Mouse (Mus musculus) bone marrow macrophage, adult 2 months (primary cell): ENCODE data around the gene Prdm10. TPM values are rescaled to one million over a fixed set of nuclear protein-coding genes. Genes with fewer than 3 reads are reported as not detected.

Source experiments
- H3K27ac ChIP-seq: 2 replicates; pipeline ENCODE4 v1.5.1; 2012; ENCODE audit warnings: low read depth, low read length; ENCODE audit not compliant: insufficient read depth
- H3K4me1 ChIP-seq: 2 replicates; pipeline ENCODE4 v1.6.1; 2012; ENCODE audit warnings: low read length; ENCODE audit not compliant: control insufficient read depth, insufficient read depth
- H3K4me3 ChIP-seq: 2 replicates; pipeline ENCODE4 v1.5.1; 2012; ENCODE audit warnings: mild to moderate bottlenecking, low read length, moderate library complexity; ENCODE audit not compliant: insufficient read depth
- CTCF ChIP-seq: IDR thresholded peaks from 2 replicates; pipeline ENCODE4 v1.5.1; 2012; ENCODE audit warnings: low read depth, mild to moderate bottlenecking, low read length, moderate library complexity
- POLR2A ChIP-seq: IDR thresholded peaks from 2 replicates; pipeline ENCODE4 v1.6.1; 2012; ENCODE audit warnings: mild to moderate bottlenecking, low read depth, low read length, borderline replicate concordance
- polyA plus RNA-seq: library from polyadenylated mRNA; stranded (reverse); fragments of >200 nt; gene quantifications from 2 replicates; pipeline ENCODE4 v1.2.4, GENCODE M21; 2012; ENCODE audit not compliant: missing spikeins, insufficient read depth, insufficient read length

The Prdm10 gene
- polyA plus RNA-seq, 1 experiment = 8.3 TPM

DNA sequence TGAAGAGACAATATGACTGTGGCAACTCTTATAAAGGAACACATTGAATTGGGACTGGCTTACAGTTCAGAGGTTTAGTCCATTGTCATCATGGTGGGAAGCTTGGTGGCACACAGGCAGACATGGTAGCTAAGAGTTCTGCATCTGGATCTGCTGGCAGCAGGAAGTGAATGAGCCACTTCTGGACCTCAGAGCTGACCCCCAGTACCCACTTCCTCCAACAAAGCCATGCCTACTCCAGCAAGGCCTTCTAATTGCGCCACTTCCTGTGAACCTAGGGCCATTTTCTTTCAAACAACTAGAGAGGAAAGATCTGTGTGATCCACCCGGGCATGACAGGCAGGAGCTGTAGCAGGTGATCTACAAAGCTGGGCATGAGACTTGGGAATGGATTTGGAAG is 72.4 kb downstream of the Prdm10 start:
- Histone ChIP-seq H3K27ac (peak overlapping the region; percentile 50), H3K4me1 (peaks cover 10% of the 10 kb centered on the region), H3K4me3 (no peak overlapping the region)
- TF ChIP-seq CTCF = no peak
- no peak for TF ChIP-seq POLR2A

DNA sequence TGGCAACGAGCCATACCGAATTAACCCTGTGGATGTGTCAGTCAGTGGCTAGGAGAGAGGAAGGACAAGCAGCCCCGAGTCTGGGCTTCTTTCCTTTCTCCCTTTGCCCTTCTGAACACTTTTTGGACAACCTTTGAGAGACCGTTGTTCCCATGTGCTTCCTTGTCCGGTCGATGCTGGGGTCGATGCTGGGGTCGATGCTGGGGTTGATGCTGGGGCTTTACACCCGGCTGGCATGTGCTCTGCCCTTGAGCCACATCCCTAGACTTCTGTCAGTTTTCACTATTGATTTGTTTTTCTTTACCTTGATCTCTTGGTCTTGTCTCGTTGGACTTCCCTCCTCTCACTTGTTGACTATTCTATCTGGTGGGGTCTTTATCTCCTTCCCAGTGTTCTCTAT is 73.2 kb downstream of the Prdm10 start:
- TF ChIP-seq CTCF (no peak), POLR2A (no peak)
- H3K4me1 ChIP-seq = peaks cover 10% of the 10 kb centered on the region
- H3K4me3 ChIP-seq = no peak overlapping the region
- H3K27ac ChIP-seq = no peak overlapping the region

DNA sequence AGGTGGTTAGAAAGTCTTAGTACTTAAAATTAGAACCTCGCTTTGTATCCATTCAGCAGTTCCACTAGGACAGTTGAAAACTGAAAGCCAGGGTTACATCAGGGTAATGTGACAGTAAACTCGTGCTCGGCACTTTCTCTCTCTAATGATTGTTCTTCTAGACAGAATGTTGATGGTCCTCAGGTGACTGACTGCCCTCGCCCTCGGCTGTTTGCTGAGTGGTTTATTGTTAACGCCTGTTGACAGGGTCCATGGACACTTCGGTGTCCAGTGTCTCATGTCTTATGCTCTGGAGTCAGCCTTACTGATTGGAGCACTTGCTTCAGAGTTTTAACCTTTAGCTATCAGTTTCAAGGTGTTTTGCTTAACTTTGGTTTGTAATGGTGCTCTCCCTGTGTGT is 73.7 kb downstream of the Prdm10 start:
- Histone ChIP-seq H3K27ac (no peak overlapping the region), H3K4me3 (no peak overlapping the region), H3K4me1 (peaks cover 10% of the 10 kb centered on the region)
- TF ChIP-seq CTCF (no peak), POLR2A (no peak)

DNA sequence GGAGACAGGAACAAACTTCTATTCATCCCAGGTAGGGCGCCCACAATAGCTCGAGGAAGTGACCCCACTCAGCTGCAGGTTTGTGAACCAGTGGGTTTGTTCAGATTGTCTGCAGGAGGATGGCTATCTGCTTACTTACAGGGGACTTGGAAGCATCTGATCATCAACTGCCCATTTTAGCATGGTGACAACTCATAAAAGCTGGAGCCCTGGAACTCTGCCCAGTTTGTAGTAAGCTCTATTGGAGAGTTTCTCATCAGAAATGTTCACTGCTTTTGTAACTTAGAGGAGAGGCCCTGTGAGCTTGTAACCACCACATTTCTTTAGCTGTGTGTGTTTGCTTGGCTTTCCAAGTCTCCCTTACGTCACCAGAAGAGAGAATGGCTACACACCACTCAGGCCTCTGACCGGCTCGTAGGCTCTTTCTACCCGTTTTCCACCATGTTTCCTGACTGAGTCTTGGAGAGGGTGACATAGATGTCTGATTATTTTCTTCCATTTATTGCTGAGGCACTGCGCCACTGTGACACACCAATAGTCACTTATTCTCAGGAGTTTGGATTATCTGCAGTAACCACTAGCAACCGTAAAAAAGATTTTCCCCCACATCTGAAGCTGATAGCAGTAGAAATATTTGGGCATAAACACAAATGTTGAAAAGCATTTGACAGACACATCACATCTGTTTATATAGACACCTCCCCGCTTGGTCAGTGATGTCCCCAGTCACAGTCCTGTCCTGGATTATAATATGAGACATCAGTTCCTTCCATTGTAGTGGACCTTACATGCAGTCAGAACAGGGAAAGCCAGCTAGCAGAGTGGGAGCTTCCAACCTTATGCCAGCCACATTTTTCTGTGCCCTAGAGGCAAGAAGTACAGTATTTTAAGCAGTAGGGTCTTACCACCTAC is 83.6 kb downstream of the Prdm10 start:
- Histone ChIP-seq H3K27ac (no peak overlapping the region), H3K4me3 (no peak overlapping the region), H3K4me1 (no peaks in the 10 kb centered on the region)
- TF ChIP-seq POLR2A (no peak), CTCF (no peak)

DNA sequence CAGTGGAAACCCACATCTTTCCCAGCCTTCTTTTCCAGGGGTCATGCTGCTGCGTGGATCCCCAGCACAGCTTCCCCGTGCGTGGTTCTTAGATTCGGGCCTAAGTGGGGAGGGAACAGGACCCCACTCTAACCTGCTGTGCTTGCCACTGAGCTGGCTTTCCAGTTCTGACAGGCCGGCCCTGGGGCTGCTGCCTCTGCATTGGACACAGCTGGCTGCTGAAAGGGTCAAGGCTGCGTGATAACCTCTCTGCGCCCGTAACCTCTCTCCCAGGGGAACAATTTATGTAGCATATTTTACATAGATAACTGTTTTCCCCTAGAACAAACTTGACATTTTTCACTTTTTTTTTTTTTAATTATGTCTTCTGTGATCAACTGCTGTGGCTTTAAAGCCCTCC is 84.7 kb downstream of the Prdm10 start:
- no peaks in the 10 kb centered on the region for H3K4me1 ChIP-seq
- H3K27ac ChIP-seq = no peak overlapping the region
- H3K4me3 ChIP-seq = no peak overlapping the region
- TF ChIP-seq CTCF (no peak), POLR2A (no peak)

DNA sequence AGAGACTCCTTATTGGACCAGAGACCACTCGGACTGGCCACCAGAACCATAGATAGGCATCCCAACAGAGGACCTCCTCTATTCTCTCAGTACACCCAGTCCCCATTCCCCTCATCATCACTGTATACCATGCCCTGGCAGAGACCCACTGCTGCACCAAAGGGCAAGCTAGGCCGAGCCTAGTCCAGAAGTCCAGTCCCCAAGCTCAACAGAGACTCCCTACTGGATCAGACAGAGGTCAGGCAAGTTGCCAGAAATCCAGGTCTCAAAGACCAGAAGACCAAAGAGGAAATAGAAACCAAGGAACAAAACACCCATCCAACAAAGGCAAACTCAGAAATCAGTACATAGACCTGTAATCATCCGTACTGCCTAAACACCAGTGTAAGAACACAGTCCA is 91.4 kb downstream of the Prdm10 start:
- Histone ChIP-seq H3K27ac (no peak overlapping the region), H3K4me1 (no peaks in the 10 kb centered on the region), H3K4me3 (no peak overlapping the region)
- TF ChIP-seq CTCF = no peak
- no peak for TF ChIP-seq POLR2A

DNA sequence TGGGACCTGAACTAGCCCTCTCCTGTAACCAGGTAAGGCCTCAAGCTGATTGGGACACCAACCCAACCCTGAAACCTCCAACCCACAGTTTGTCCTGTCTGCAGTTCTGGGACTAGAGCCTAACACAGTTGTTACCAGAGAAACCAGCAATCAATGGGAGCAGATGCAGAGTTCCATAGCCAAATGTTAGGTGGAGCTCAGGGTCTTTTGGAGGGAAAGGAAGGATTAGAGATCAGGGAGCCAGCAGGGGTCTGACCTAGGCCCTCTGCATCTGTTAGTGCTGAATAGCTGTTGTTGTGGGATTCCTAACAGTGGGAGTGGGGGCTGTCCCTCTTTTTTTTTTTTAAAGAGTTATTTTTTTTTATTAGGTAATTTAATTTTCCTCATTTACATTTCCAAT is 96.3 kb downstream of the Prdm10 start:
- H3K27ac ChIP-seq = no peak overlapping the region
- H3K4me3 ChIP-seq = no peak overlapping the region
- no peak for TF ChIP-seq CTCF
- TF ChIP-seq POLR2A = no peak
- H3K4me1 ChIP-seq = no peaks in the 10 kb centered on the region

DNA sequence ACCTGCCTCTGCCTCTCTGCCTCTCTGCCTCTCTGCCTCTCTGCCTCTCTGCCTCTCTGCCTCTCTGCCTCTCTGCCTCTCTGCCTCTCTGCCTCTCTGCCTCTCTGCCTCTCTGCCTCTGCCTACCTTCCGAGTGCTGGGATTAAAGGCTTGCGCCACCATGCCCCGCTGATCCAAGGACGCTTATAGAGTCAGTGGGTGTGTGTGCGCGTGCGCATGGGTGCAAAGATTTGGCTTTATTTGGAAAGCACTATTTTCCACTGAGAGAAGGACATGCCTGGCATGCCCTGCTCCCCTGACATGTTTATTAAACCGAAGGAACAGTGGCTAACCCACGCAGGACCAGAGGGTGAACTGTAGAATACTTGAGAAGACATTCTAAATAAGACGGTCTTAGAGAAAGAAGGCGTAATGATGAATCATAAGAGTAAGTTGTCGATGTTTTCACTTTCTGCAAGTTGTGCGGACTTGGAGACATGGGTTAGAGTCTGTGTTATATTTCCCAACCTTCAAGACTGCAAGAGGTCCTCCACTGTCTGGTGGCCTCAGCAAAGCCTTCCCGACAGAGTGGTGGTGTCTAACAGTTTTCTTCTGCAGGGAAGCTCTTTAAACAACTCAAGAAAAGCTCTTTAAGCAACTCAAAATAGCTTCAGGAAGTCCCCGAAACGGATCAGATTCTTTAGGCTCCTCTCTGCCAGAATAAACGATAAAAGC is 104.6 kb downstream of the Prdm10 start:
- no peak for TF ChIP-seq POLR2A
- TF ChIP-seq CTCF = no peak
- Histone ChIP-seq H3K4me1 (peaks cover 5% of the 10 kb centered on the region), H3K27ac (no peak overlapping the region), H3K4me3 (no peak overlapping the region)

DNA sequence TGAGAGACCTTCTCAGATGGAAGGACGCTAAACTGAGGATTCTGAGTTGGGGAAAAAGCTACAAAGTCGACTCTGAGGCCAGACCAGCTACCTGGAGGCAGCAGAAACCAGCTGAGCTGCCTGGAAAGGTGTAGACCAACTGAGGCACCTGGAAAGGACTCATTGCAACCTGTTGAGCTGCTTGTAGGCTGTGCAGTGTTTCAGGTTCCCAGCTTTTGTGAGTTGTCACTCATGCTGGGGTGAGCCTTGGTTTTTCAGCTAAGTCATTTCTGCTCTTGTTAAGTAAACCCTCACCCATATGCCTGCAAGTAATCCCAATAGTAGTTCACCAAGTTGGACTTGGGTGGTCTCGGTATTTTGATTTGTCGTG is 105.1 kb downstream of the Prdm10 start:
- peak overlapping the region; percentile 85 for H3K4me3 ChIP-seq
- TF ChIP-seq CTCF (no peak), POLR2A (no peak)
- no peak overlapping the region for H3K27ac ChIP-seq

DNA sequence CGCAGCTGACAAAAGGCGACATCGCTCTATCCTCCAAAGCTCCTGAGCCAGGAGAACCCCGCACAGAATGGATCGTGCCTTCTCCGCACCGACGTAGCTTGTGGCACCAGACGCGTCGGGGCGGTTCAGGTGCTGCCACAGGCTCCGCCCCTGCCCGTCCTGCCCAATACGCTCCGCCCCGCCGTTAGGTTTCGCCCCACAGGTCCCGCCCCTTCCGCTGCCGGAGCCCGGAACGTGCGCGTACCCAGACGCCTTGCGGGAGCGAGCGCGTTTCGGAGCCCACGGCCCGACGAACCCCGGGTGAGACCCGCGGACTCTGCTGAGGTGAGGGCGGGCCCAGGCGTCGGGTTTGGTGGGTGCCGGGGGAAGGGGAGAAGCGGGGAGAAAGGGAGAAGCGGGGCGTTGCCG is 105.6 kb downstream of the Prdm10 start, which contains the start of gene Nfrkb:
Nfrkb (plus strand) TSS at position 246 of the 408 bp plus-strand sequence.
- Histone ChIP-seq H3K27ac (no peak within 1 kb of the TSS), H3K4me1 (peaks cover 5% of the 10 kb centered on the region), H3K4me3 (peak within 1 kb of the TSS; percentile 85)
- TF ChIP-seq CTCF (no peak), POLR2A (no peak)

More for the DNA sequence above, 105.1 kb downstream of the Prdm10 start:
- peaks cover 5% of the 10 kb centered on the region for H3K4me1 ChIP-seq
